Mouse (Mus musculus): ENCODE data around the gene Robo3.

Gene Robo3

GRCm38 (mm10) chr9:37432720-37433421 is at the start of gene Robo3:
Gene Robo3, minus strand, starts transcription at chr9:37433246.
- in situ Hi-C loops (cut with MboI, MseI), result no loop called here

GRCm38 (mm10) chr9:37474923-37475322 is 41.9 kb upstream of the Robo3 start:
- in situ Hi-C loops (cut with MboI, MseI), result no loop called here

GRCm38 (mm10) chr9:37473611-37474125 is 40.6 kb upstream of the Robo3 start:
- in situ Hi-C loops (cut with MboI, MseI), result no loop called here

- in situ Hi-C loops (cut with MboI, MseI), result loop anchor here (5.0 to 10.0 kb wide), 2 partner anchors 85 to 152 kb away; partner anchors contain the start of gene Spa17
Measured at GRCm38 (mm10) chr9:37462764-37463163, 29.7 kb upstream of the Robo3 start.

- in situ Hi-C loops (cut with MboI, MseI), result loop anchor here (5.0 to 10.0 kb wide), 2 partner anchors 86 to 153 kb away; partner anchors contain the start of gene Spa17
Measured at GRCm38 (mm10) chr9:37461571-37461970, 28.5 kb upstream of the Robo3 start.

GRCm38 (mm10) chr9:37460961-37461340 is 27.9 kb upstream of the Robo3 start:
- in situ Hi-C loops (cut with MboI, MseI), result loop anchor here (5.0 to 10.0 kb wide), 2 partner anchors 86 to 154 kb away; partner anchors contain the start of gene Spa17

GRCm38 (mm10) chr9:37460043-37460960 is 27.3 kb upstream of the Robo3 start:
- in situ Hi-C loops (cut with MboI, MseI), result loop anchor here (5.0 to 10.0 kb wide), 2 partner anchors 87 to 154 kb away; partner anchors contain the start of gene Spa17

GRCm38 (mm10) chr9:37459665-37460042 is 26.6 kb upstream of the Robo3 start:
- in situ Hi-C loops (cut with MboI, MseI), result loop anchor here (5.0 to 10.0 kb wide), 2 partner anchors 88 to 155 kb away; partner anchors contain the start of gene Spa17

- in situ Hi-C loops (cut with MboI, MseI), result no loop called here
Measured at GRCm38 (mm10) chr9:37457151-37457550, 24.1 kb upstream of the Robo3 start.

- in situ Hi-C loops (cut with MboI, MseI), result no loop called here
Measured at GRCm38 (mm10) chr9:37456481-37456910, 23.4 kb upstream of the Robo3 start.

- in situ Hi-C loops (cut with MboI, MseI), result no loop called here
Measured at GRCm38 (mm10) chr9:37455868-37456267, 22.8 kb upstream of the Robo3 start.

GRCm38 (mm10) chr9:37454991-37455390 is 21.9 kb upstream of the Robo3 start:
- in situ Hi-C loops (cut with MboI, MseI), result no loop called here

- in situ Hi-C loops (cut with MboI, MseI), result no loop called here
Measured at GRCm38 (mm10) chr9:37454011-37454492, 21.0 kb upstream of the Robo3 start.

- in situ Hi-C loops (cut with MboI, MseI), result no loop called here
Measured at GRCm38 (mm10) chr9:37453328-37453727, 20.3 kb upstream of the Robo3 start.

GRCm38 (mm10) chr9:37452401-37452800 is 19.4 kb upstream of the Robo3 start:
- in situ Hi-C loops (cut with MboI, MseI), result no loop called here

GRCm38 (mm10) chr9:37437772-37438735 is 5.0 kb upstream of the Robo3 start:
- in situ Hi-C loops (cut with MboI, MseI), result no loop called here

- in situ Hi-C loops (cut with MboI, MseI), result no loop called here
Measured at GRCm38 (mm10) chr9:37435616-37436015, 2.6 kb upstream of the Robo3 start.

- in situ Hi-C loops (cut with MboI, MseI), result no loop called here
Measured at GRCm38 (mm10) chr9:37434932-37435331, 1.9 kb upstream of the Robo3 start.

- in situ Hi-C loops (cut with MboI, MseI), result no loop called here
Measured at GRCm38 (mm10) chr9:37433823-37434560, 946 bp upstream of the Robo3 start.

All from regulatory T cell (primary cell).